Mouse (Mus musculus) heart, adult 11 months (tissue): ENCODE measurements around the gene Trim8.

Source experiments
- DNase-seq: peaks from one replicate; pipeline ENCODE4 v3.0.0; 2022

Gene Trim8

GRCm38 (mm10) chr19:46558009-46558408, 56.5 kb downstream of the Trim8 start:
- DNase-seq = peak; percentile 81

GRCm38 (mm10) chr19:46558631-46559030, 57.1 kb downstream of the Trim8 start:
- peak; percentile 81 for DNase-seq

GRCm38 (mm10) chr19:46562132-46562531, 60.6 kb downstream of the Trim8 start:
- peak; percentile 94 for DNase-seq

GRCm38 (mm10) chr19:46562581-46563515, 61.3 kb downstream of the Trim8 start:
- DNase-seq = peak; percentile 96

GRCm38 (mm10) chr19:46563603-46564002, 62.1 kb downstream of the Trim8 start:
- DNase-seq = no peak

- no peak for DNase-seq
These were observed 62.6 kb downstream of the Trim8 start for GRCm38 (mm10) chr19:46564043-46564462.
